ENCODE assay signal across 15 mouse cellular contexts in the genomic region with DNA sequence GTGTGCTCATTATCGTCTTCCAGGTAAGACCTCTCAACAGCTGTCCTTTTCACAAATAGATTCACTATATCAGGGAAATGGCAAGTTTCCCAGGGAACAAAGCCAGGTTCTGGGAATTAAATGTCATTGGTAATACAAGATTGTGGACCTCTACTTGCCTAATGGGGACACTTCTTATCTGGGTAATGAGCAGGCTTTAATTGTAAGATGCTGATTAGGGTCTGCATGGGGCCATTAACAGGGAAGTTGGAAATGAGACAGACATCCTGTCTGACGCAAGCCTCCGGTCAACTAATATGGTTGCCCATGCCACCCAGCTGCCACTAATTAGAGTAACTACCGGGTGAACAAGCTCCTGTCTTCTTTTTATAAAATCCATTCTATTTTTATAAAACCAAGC. TPM values are rescaled to one million over a fixed set of nuclear protein-coding genes. Genes with fewer than 3 reads are reported as not detected.
DNase-seq lines count a peak whose midpoint lies in the region; ATAC-seq and TF ChIP-seq lines count a peak whose summit lies in the region.
"Had no signal": no experiment of that assay in that cellular context is flagged by ENCODE, and none has a peak within 500 bp of the region (broad histone marks: within the 10 kb centered on the region; RNA-seq: fewer than 3 reads in every experiment).

No protein-coding gene starts in this region.

- no peaks in the 10 kb centered on the region for H3K27me3 ChIP-seq in heart, adult 2 months (ENCODE audit: control insufficient read depth, insufficient read depth, low read length)
- no peaks in the 10 kb centered on the region for H3K27me3 ChIP-seq in megakaryocyte, embryonic 14.5 days (replicated peaks)
- no peaks in the 10 kb centered on the region for H3K27me3 ChIP-seq in stomach, embryonic 16.5 days (ENCODE audit: control insufficient read depth, insufficient read depth, low read length)
- H3K27me3 ChIP-seq: embryonic facial prominence, embryonic 12.5 days had no signal

- intact Hi-C loops in heart, adult 2 months (cut with DNase I), result no loop called here
- intact Hi-C loops in heart, postnatal 25 days (cut with DNase I), result loop anchor here (10.0 kb wide), 1 partner anchor 172 kb away; no protein-coding TSS in a partner anchor

- TF ChIP-seq POLR2A in heart, adult 2 months (IDR thresholded peaks at IDR 0.05; ENCODE audit: insufficient read depth, low read depth, low read length), result no peak

- no peak for DNase-seq in heart, adult 2 months
- no peak for DNase-seq in heart, postnatal 25 days (ENCODE audit: low spot score)
- DNase-seq in liver, result peak; percentile 45
- DNase-seq in thymus, postnatal 14 days, result no peak
- DNase-seq in spleen, adult 12 weeks (ENCODE audit: low spot score), result no peak
- DNase-seq: cerebellum, postnatal 25 days; gastrocnemius, postnatal 36 days; lung, postnatal 4 days; right cerebral cortex, postnatal 25 days had no signal

- no peak for TF ChIP-seq EP300 in heart, adult 2 months (IDR thresholded peaks at IDR 0.05; ENCODE audit: insufficient read depth, low read depth, low read length)

- H3K79me2 ChIP-seq in heart, adult 2 months (replicated peaks; ENCODE audit: control insufficient read depth, insufficient read depth, low read length), result no peaks in the 10 kb centered on the region

- H3K27ac ChIP-seq in heart, adult 2 months, result peak overlapping the region; percentile 47
- peak overlapping the region; percentile 5; the same call in 1 of the 2 replicates for H3K27ac ChIP-seq in stomach, embryonic 16.5 days (ENCODE audit: low read length)
- H3K27ac ChIP-seq: embryonic facial prominence, embryonic 12.5 days; hindbrain, embryonic 14.5 days had no signal

- H3K4me1 ChIP-seq in heart, adult 2 months (ENCODE audit: control insufficient read depth, insufficient read depth, low read length), result peaks cover 5% of the 10 kb centered on the region
- peaks cover 91% of the 10 kb centered on the region for H3K4me1 ChIP-seq in megakaryocyte, embryonic 14.5 days
- H3K4me1 ChIP-seq in stomach, embryonic 16.5 days (ENCODE audit: control insufficient read depth, insufficient read depth, low read length), result peaks cover 4% of the 10 kb centered on the region; the same call in 1 of the 2 replicates
- H3K4me1 ChIP-seq: embryonic facial prominence, embryonic 12.5 days had no signal

- ATAC-seq in megakaryocyte, adult 5-6 weeks (ENCODE audit: poor library complexity, severe bottlenecking), result no peak
- ATAC-seq in stomach, embryonic 16.5 days (ENCODE audit: insufficient read depth, low FRiP score), result no peak
- ATAC-seq: forebrain, embryonic 16.5 days had no signal

- peaks cover 2% of the 10 kb centered on the region; the same call in 1 of the 2 replicates for H3K36me3 ChIP-seq in heart, adult 2 months (ENCODE audit: control insufficient read depth, insufficient read depth, low read length)
- no peaks in the 10 kb centered on the region for H3K36me3 ChIP-seq in megakaryocyte, embryonic 14.5 days (replicated peaks; ENCODE audit: low read length)
- H3K36me3 ChIP-seq in stomach, embryonic 16.5 days (ENCODE audit: control insufficient read depth, insufficient read depth, low read length), result no peaks in the 10 kb centered on the region
- H3K36me3 ChIP-seq: embryonic facial prominence, embryonic 12.5 days had no signal

- 23% methylated on average over 4 of the region's 4 CpGs for WGBS in heart, adult 2 months
- WGBS in stomach, embryonic 16.5 days, result 79% methylated on average over 4 of the region's 4 CpGs

- H3K9ac ChIP-seq in heart, adult 2 months (ENCODE audit: low read depth, low read length), result no peak overlapping the region
- no peak overlapping the region for H3K9ac ChIP-seq in stomach, embryonic 16.5 days (ENCODE audit: low read length)
- H3K9ac ChIP-seq: embryonic facial prominence, embryonic 12.5 days; hindbrain, embryonic 14.5 days had no signal

- no peaks in the 10 kb centered on the region for H3K9me3 ChIP-seq in megakaryocyte, embryonic 14.5 days
- H3K9me3 ChIP-seq in stomach, embryonic 16.5 days (replicated peaks; ENCODE audit: control insufficient read depth, low read length), result peaks cover 3% of the 10 kb centered on the region; the same call in 1 of the 2 replicates
- H3K9me3 ChIP-seq: embryonic facial prominence, embryonic 12.5 days had no signal

- no peak overlapping the region for H3K4me3 ChIP-seq in heart, adult 2 months
- H3K4me3 ChIP-seq in megakaryocyte, embryonic 14.5 days (replicated peaks), result peak overlapping the region; percentile 25
- no peak overlapping the region for H3K4me3 ChIP-seq in stomach, embryonic 16.5 days (replicated peaks; ENCODE audit: low read length)
- H3K4me3 ChIP-seq: embryonic facial prominence, embryonic 12.5 days had no signal

- H3K4me2 ChIP-seq in stomach, embryonic 16.5 days (ENCODE audit: low read depth, low read length), result no peak overlapping the region
- H3K4me2 ChIP-seq: embryonic facial prominence, embryonic 12.5 days; hindbrain, embryonic 14.5 days had no signal

- TF ChIP-seq CTCF in heart, adult 2 months (IDR thresholded peaks at IDR 0.05), result no peak

RNA-seq across cellular contexts. Expression of gene Wipi1, which starts 4.6 kb away (rescaled TPM):
- total RNA-seq in heart, adult 2 months (2021), result 100 to 1,000 TPM in 1 of 2 experiments, 10 to 100 TPM in 1; 92.3 to 110 TPM
- polyA plus RNA-seq in heart, adult 2 months (2012; rRNA removed), result 74.6 and 85.7 TPM in 2 replicates
- 100 to 1,000 TPM; 105 to 107 TPM for total RNA-seq in heart, postnatal 25 days (2021)
- polyA plus RNA-seq in megakaryocyte, embryonic 14.5 days (2012; ENCODE audit: insufficient read depth, low replicate concordance), result 21.3 and 44.1 TPM in 2 replicates
- 13.8 and 14.2 TPM in 2 replicates for total RNA-seq in megakaryocyte, adult 5-6 weeks (2015)
- total RNA-seq in megakaryocyte, adult 5-6 weeks (2017), result 7.6 and 10.0 TPM in 2 replicates
- 43.2 and 44.8 TPM in 2 replicates for polyA plus RNA-seq in stomach, embryonic 16.5 days (2015; fragmentation: Nextera tagmentation; extraction: Ambion mirVana)

RNA-seq across cellular contexts. Expression of gene Prkar1a, which starts 32.9 kb away (rescaled TPM):
- total RNA-seq in heart, adult 2 months (2021), result 100 to 1,000 TPM; 363 to 378 TPM
- 169 and 248 TPM in 2 replicates for polyA plus RNA-seq in heart, adult 2 months (2012; rRNA removed)
- total RNA-seq in heart, postnatal 25 days (2021), result 100 to 1,000 TPM; 330 to 341 TPM
- 69.4 and 141 TPM in 2 replicates for polyA plus RNA-seq in megakaryocyte, embryonic 14.5 days (2012; ENCODE audit: insufficient read depth, low replicate concordance)
- total RNA-seq in megakaryocyte, adult 5-6 weeks (2015), result 96.1 and 98.1 TPM in 2 replicates
- total RNA-seq in megakaryocyte, adult 5-6 weeks (2017), result 62.7 and 77.9 TPM in 2 replicates
- 303 and 305 TPM in 2 replicates for polyA plus RNA-seq in stomach, embryonic 16.5 days (2015; fragmentation: Nextera tagmentation; extraction: Ambion mirVana)

Comparison
In these comparisons a context has a peak if more than half of its experiments do, and no peak if none do; other contexts are left out.
1. RNA of gene Wipi1, which starts 4.6 kb away (total RNA-seq): 92.3 to 110 TPM in heart, adult 2 months and 105 to 107 TPM in heart, postnatal 25 days; 7.6 to 14.2 TPM in megakaryocyte, adult 5-6 weeks; every median in the first group is over 4 times any median in the second.